Mouse (Mus musculus) olfactory bulb, adult 2 months (tissue): Measurements from ENCODE around the gene Taf3.

Experiments
- CTCF ChIP-seq: fragments of 200-500 bp; IDR thresholded peaks from 2 replicates; pipeline ENCODE4 v1.5.1; 2012; ENCODE audit warnings: low read depth, mild to moderate bottlenecking, low read length, moderate library complexity; ENCODE audit not compliant: insufficient read depth
- POLR2A ChIP-seq: fragments of 200-500 bp; IDR thresholded peaks from 2 replicates; pipeline ENCODE4 v1.6.1; 2012; ENCODE audit warnings: mild to moderate bottlenecking, low read depth, low read length, moderate library complexity; ENCODE audit not compliant: insufficient read depth

DNA sequence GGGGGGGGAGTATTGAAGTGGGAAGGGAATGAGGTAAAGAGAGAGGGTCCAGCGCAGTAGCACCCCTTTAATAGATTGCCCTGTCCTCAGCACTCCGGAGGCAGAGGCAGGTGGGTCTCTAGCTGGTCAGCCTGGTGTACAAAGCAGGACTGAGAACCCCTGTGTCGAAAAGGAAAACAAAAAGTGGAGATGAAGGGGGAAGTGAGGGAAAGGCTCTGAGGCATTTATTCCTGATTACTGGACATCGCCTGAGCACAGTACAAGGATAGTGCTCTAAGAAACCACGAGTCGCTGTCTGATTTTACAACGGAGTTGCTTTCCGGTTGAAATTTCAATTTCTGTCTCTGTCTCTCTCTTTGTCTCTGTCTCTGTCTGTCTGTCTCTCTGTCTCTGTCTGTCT lies 158.1 kb downstream of the Taf3 start:
- TF ChIP-seq CTCF (no peak), POLR2A (no peak)
